Mouse (Mus musculus) frontal cortex, postnatal 10 days (tissue): Measurements from ENCODE around the gene Tnks1bp1.

Experiments used
- DNase-seq, 2 experiments: peaks; one replicate each; pipeline ENCODE4 v3.0.0; 2022; ENCODE audit warnings: low spot score in 2 of 2, mixed read lengths in 1 of 2

Tnks1bp1 gene

GRCm38 (mm10) chr2:85038336-85038735 lies 9.5 kb upstream of the Tnks1bp1 start:
- no peak for DNase-seq

- DNase-seq, result no peak
Observed at GRCm38 (mm10) chr2:85043623-85044022, 4.2 kb upstream of the Tnks1bp1 start.

GRCm38 (mm10) chr2:85046222-85046621 lies 1.6 kb upstream of the Tnks1bp1 start:
- no peak for DNase-seq

GRCm38 (mm10) chr2:85047081-85047480 lies 741 bp upstream of the Tnks1bp1 start:
- DNase-seq, result no peak

- peak; percentile 73 for DNase-seq
Observed at GRCm38 (mm10) chr2:85048168-85048751, 438 bp downstream of the Tnks1bp1 start.

GRCm38 (mm10) chr2:85049277-85049676 lies 1.5 kb downstream of the Tnks1bp1 start:
- no peak for DNase-seq

- DNase-seq, result peak; percentile 43 to 58
Observed at GRCm38 (mm10) chr2:85050001-85050634, 2.3 kb downstream of the Tnks1bp1 start.

- DNase-seq, result peak in 1 of 2 experiments; percentile 35
Observed at GRCm38 (mm10) chr2:85050746-85051145, 2.9 kb downstream of the Tnks1bp1 start.

GRCm38 (mm10) chr2:85053192-85053816 lies 5.5 kb downstream of the Tnks1bp1 start:
- no peak for DNase-seq

GRCm38 (mm10) chr2:85056711-85057110 lies 8.9 kb downstream of the Tnks1bp1 start:
- DNase-seq, result no peak

- no peak for DNase-seq
Observed at GRCm38 (mm10) chr2:85059677-85060076, 11.9 kb downstream of the Tnks1bp1 start.

- no peak for DNase-seq
Observed at GRCm38 (mm10) chr2:85060591-85061060, 12.8 kb downstream of the Tnks1bp1 start.

- DNase-seq, result no peak
Observed at GRCm38 (mm10) chr2:85061107-85061541, 13.3 kb downstream of the Tnks1bp1 start.

GRCm38 (mm10) chr2:85065141-85065875 lies 17.5 kb downstream of the Tnks1bp1 start:
- no peak for DNase-seq

- no peak for DNase-seq
Observed at GRCm38 (mm10) chr2:85066937-85067336, 19.1 kb downstream of the Tnks1bp1 start.

GRCm38 (mm10) chr2:85067903-85068625 lies 20.2 kb downstream of the Tnks1bp1 start:
- DNase-seq, result no peak

GRCm38 (mm10) chr2:85068626-85069025 lies 20.8 kb downstream of the Tnks1bp1 start:
- no peak for DNase-seq

GRCm38 (mm10) chr2:85070086-85070485 lies 22.3 kb downstream of the Tnks1bp1 start:
- DNase-seq, result no peak

- DNase-seq, result no peak
Observed at GRCm38 (mm10) chr2:85071921-85072320, 24.1 kb downstream of the Tnks1bp1 start.

GRCm38 (mm10) chr2:85073751-85074150 lies 25.9 kb downstream of the Tnks1bp1 start:
- no peak for DNase-seq
